Mouse (Mus musculus) adrenal gland, postnatal 36 days (tissue): ENCODE measurements at regions not wholly inside any gene's neighbourhood (a gene's known extent, or its start where the extent isn't known, plus 50 kb on each side); places are given as distances from the start of the nearest gene placed in this dataset.

ENCODE experiments used
- DNase-seq, 2 experiments: peaks; one replicate each; pipeline ENCODE4 v3.0.0; 2021; ENCODE audit warnings: mixed read lengths in 1 of 2

GRCm38 (mm10) chr6:117000951-117001725, 167.2 kb upstream of the Cxcl12 start:
- no peak for DNase-seq

GRCm38 (mm10) chr6:117012621-117013020, 155.7 kb upstream of the Cxcl12 start:
- no peak for DNase-seq

GRCm38 (mm10) chr6:117015461-117015860, 152.9 kb upstream of the Cxcl12 start:
- DNase-seq = no peak

- no peak for DNase-seq
Observed at GRCm38 (mm10) chr6:117021851-117022250, 146.5 kb upstream of the Cxcl12 start.

GRCm38 (mm10) chr6:117032042-117032746, 136.1 kb upstream of the Cxcl12 start:
- DNase-seq = no peak

- DNase-seq = no peak
Observed at GRCm38 (mm10) chr6:117043744-117044143, 124.6 kb upstream of the Cxcl12 start.

GRCm38 (mm10) chr6:117049459-117050010, 118.8 kb upstream of the Cxcl12 start:
- no peak for DNase-seq

GRCm38 (mm10) chr6:117060688-117061087, 107.6 kb upstream of the Cxcl12 start:
- peak; percentile 6 to 46 for DNase-seq

- DNase-seq = no peak
Observed at GRCm38 (mm10) chr6:117067541-117068305, 100.6 kb upstream of the Cxcl12 start.

GRCm38 (mm10) chr6:117071311-117071710, 97.0 kb upstream of the Cxcl12 start:
- DNase-seq = no peak

GRCm38 (mm10) chr6:117071857-117072256, 96.5 kb upstream of the Cxcl12 start:
- DNase-seq = no peak

- DNase-seq = no peak
Observed at GRCm38 (mm10) chr6:117079500-117079899, 88.8 kb upstream of the Cxcl12 start.

- peak in 1 of 2 experiments; percentile 32 for DNase-seq
Observed at GRCm38 (mm10) chr6:117080973-117081372, 87.4 kb upstream of the Cxcl12 start.

GRCm38 (mm10) chr6:117084211-117084610, 84.1 kb upstream of the Cxcl12 start:
- DNase-seq = no peak

GRCm38 (mm10) chr6:117084833-117085500, 83.4 kb upstream of the Cxcl12 start:
- DNase-seq = no peak

GRCm38 (mm10) chr6:117094742-117095141, 73.6 kb upstream of the Cxcl12 start:
- no peak for DNase-seq

- no peak for DNase-seq
Observed at GRCm38 (mm10) chr6:117099871-117100270, 68.5 kb upstream of the Cxcl12 start.

GRCm38 (mm10) chr6:117102693-117103092, 65.6 kb upstream of the Cxcl12 start:
- no peak for DNase-seq

GRCm38 (mm10) chr6:117104047-117104446, 64.3 kb upstream of the Cxcl12 start:
- no peak for DNase-seq

- DNase-seq = no peak
Observed at GRCm38 (mm10) chr6:117104463-117104862, 63.9 kb upstream of the Cxcl12 start.

- DNase-seq = no peak
Observed at GRCm38 (mm10) chr6:117105182-117105589, 63.1 kb upstream of the Cxcl12 start.

- DNase-seq = no peak
Observed at GRCm38 (mm10) chr6:117110291-117110690, 58.0 kb upstream of the Cxcl12 start.
